Mouse (Mus musculus): ENCODE data around the gene Col6a3.

The Col6a3 gene

DNA sequence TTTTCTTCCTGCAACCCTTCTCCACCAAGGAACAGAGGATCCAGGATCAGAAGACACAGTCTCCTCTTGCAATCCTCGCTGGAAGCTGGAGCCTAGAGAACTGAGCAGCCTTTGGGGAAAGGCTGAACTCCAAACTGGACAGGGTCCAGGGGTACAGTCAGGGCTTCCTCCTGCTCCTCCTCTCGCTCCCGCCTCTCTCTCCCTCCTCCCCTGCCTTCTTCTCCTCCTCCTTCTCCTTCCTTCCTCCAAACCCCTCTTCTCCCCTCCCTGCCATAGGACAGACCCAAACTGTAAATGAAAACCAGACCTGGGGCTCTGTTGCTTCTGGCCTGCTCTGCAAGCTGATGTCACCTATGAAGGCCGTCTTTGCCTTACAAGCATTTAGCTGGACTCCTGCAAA lies at the start of gene Col6a3:
Gene Col6a3 (minus strand): TSS at position 136 of the 400 bp plus-strand sequence.
- no peak for TF ChIP-seq GATA4 (IDR thresholded peaks at IDR 0.05; ENCODE audit: insufficient replicate concordance, low read length)

DNA sequence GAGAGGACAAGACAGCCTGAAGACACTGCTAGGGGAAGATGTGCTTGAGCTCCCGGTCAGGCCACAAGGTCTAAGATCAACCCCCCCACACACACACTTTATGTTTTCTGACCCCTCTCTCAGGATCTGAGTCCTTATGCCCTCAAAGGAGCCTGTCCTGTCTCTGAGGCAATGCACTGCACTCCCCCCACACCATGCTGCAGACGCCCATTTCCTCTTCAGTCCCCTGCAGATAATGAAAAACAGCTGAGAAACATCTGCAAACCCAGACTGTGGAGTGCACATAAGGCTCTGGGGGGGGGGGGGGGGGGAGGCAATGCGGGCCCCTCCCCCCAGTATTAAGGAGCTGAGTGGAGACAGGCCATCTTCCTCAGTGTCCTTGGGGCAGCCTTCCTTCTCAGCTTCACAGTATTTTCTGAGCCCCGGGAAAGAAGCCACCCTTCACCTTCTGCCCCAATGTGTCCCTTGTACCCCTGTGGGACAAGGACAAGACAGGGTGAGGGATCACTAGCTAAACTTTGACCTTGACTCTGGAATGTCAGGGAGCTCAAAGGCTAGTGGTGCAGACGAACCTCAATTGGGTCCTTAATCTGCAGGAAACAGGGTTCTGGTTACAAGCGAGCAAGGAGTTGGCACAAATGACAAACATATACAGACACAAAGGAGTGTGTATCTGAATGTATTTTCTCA lies 42.1 kb upstream of the Col6a3 start:
- TF ChIP-seq GATA4 (IDR thresholded peaks at IDR 0.05; ENCODE audit: insufficient replicate concordance, low read length) = no peak

DNA sequence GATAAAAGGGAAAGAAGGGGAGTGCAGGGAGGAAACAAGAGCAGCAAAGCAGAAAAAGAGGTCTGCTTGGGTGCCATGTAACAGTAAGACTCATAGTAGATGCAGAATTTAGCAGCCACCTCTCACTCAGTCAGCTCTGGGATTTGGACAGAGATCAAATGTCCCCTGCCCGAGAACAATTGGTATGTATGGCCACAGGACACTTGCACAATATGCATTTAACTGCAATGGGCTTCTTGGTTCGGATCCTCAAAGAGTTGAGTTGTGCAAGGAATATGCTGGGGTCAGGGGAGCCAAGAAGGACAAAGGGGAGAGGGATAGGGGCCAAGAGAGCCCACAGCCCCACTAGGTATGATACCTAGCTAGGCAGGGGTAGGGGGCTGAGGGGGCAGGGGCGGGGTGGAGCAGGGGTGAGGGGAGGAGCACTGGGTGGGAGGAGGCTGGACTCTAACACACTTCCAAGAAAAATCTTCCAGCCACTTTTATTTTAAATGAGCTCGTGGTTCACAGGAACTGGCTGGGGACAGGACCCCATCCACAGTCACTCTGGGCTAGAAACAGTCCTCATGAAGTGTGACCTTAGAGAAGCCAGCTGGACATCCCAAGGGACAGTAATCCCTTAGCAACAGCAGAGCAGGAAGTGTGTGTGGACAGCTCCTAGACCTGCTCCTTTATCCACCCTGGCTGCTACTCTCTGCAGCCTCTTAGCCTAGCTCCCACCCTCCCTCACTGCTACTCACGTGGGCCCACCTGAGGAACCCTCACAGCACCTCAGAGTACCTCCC lies 32.9 kb upstream of the Col6a3 start:
- TF ChIP-seq GATA4 (IDR thresholded peaks at IDR 0.05; ENCODE audit: insufficient replicate concordance, low read length) = no peak

DNA sequence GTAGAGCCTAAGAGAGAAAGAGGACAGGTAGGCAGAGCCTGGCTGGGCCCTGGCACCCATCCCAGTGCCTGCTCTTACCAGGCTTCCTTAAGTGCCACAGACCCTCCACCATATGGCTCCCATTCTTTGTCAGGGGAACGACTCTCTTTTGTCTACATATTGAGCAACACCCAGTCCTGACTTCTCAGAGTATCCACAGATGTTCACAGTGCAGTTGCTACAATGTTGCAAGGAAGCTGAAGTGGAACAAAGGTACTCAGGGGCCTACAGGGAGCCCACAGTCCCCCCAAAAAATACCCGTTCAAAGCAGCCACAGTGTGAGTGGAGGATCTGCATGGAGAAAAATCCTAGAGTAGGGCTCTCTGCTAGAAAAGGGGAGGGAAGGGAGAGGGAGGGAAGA lies 32.2 kb upstream of the Col6a3 start:
- no peak for TF ChIP-seq GATA4 (IDR thresholded peaks at IDR 0.05; ENCODE audit: insufficient replicate concordance, low read length)

DNA sequence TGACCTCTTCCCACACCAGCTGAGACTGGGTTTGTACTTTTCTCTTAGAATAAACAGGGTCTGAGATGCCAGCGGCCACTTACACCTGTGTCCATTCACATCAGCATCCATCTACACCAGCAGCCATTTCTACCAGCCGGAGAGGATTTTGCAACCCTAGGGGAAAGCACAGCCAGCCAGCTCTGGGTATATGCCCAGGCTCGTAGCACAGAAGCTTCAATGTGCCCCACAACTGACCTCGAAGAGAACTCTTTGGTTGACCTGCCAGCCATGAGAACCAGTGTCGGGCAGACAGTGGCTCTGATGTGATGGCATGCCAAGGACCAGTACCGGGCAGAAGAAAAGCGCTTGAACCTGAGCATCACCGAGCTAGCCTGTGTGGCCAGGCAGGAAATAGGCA lies 31.6 kb upstream of the Col6a3 start:
- TF ChIP-seq GATA4 (IDR thresholded peaks at IDR 0.05; ENCODE audit: insufficient replicate concordance, low read length) = no peak

DNA sequence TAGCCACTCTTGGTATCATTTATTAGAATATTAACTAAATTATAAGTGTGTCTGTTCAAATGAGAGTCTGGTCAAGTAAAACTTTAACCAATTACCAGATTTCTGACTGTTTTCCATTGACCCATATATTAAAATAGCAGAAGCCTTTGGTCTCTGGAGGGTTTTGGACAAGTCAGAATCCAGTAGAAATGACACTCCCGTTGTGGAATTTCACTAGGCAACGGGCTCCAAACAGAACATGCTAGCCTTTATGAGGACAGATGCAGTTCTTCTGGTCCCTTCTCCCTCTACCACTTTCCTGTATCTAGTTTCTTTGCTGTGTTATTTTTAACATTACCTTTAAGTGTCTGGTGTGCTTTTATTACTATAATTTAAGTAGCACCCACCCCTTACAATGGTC lies 26.8 kb upstream of the Col6a3 start:
- TF ChIP-seq GATA4 (IDR thresholded peaks at IDR 0.05; ENCODE audit: insufficient replicate concordance, low read length) = no peak

DNA sequence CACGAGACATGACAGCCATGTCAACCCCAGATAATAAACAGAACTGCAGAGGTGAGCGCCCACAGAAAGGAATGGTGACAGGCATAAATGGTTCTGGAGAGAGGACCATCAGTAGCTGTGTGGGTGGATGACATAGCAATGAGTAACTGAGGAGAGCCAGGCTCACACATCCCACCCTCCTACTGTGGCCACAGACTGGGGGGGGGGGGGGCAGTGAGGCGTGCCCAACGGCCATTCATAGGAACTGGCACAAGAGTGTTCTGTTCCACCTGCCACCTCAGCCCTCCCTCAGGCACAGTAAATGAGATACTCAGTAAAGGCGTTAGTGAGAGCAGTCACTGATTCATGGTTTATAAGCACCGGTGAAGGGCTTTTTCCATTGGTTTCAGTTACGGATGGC lies 23.0 kb upstream of the Col6a3 start:
- no peak for TF ChIP-seq GATA4 (IDR thresholded peaks at IDR 0.05; ENCODE audit: insufficient replicate concordance, low read length)

DNA sequence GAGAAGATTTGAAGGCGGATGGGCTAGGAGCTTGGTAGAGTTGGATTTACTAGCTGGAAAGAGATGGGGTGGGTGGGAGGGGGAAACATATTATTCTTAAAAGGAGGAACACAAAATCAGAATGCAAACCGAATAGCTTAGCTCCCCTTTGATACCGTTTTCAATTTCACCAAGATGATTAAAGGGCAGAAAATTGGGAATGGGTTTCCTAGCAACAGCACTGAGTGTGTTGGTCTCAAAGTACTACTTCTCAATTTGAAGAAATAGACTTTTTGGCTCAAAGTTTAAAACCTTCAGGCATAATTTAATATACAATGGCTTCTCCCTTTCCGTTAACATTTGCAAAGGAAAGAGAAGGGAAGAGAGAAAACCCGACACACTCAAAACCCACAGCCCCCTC lies 12.1 kb upstream of the Col6a3 start:
- TF ChIP-seq GATA4 (IDR thresholded peaks at IDR 0.05; ENCODE audit: insufficient replicate concordance, low read length) = no peak

DNA sequence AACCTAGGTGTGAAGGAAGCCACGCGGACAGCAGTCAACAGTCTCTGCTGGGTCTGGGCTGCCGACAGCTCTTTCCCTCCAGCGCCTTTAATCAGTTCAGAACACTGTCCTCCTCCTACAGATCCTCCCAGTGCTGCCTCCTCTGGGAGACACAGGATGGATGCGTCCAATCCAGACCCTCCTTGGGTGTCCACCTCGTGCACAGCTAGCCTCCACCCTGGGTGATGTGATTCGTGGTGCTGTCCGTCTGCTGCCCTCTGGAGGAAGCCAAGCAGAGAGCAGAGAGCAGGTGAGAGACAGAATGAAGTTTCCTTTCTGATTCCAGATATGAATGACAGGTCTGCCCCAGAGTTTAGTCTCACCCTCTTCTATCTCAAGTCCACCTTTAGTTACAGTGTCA lies 6.1 kb upstream of the Col6a3 start:
- no peak for TF ChIP-seq GATA4 (IDR thresholded peaks at IDR 0.05; ENCODE audit: insufficient replicate concordance, low read length)

DNA sequence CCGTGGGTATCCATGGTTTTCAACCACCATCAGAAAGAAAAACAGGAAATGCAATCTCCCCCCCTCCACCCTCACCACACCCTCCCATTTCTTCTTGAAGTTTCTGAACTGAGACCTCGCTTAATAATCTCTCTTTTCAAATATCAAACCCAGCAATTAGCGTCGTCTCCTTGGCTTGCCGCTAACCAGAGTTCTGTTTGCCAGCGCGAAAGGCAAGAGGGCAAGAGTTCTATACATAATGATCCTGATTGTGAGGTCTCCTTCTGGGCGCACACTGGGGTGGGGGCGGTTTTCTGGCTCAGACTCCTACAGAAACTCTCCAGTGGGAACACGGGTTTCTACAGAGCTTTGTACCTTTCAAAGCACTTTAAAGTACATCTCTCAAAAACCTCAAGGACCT lies 1.4 kb upstream of the Col6a3 start:
- TF ChIP-seq GATA4 (IDR thresholded peaks at IDR 0.05; ENCODE audit: insufficient replicate concordance, low read length) = no peak

DNA sequence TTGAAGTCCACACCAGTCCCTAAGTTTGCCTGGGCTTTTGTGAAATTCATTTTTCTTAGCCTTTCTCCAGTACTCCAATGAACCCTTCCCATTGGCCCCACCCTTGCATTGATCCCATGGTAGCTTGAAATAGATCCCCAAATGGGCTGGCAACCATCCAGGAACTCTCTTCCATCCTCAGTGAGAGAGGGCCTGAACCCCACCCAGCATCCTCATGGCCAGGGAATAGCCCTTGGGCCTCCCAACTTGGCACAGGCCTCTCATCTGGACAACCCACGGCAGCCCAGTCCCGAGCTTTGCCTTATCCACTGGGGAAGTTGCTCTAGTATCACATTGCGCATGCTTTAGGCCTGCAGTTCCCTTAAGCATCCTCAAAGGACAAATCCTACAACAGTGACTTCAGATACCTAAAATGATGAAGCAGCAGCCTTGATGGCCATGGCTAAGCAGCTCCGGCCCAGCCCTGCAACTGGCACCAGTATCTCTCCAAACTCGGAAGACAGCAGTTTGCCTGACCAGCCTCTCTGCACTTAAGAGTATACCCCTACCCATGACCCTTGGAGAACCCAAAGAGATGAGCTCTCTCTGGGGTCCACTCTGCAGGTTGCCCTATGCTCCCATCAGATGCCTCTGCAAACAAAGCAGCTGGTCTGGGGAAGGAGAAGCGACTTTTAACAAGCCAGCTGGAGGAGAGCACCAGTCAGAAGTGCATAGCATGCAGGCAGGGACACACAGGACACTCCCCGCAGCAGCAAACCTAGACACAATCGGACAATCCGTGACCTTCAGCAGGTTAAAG lies 783 bp downstream of the Col6a3 start:
- TF ChIP-seq GATA4 (IDR thresholded peaks at IDR 0.05; ENCODE audit: insufficient replicate concordance, low read length) = no peak

DNA sequence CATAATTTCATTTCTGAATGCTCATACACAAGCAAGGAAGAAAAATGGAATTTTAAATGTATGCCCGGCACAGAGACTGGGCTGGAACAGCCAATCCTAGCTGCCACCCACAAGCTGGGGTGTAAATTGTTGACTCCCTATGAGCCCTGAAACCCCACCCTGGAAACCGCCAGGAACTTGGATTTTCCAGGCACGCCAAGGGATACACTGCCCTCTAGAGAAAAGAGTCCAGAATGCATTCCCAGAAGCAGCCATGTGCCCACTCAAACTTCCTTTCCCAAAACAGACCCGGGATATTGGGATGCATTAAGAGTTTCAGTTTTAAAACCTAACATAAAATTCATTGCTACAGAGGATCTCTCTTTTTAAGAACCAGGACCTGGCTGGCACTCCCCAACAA lies 3.5 kb downstream of the Col6a3 start:
- no peak for TF ChIP-seq GATA4 (IDR thresholded peaks at IDR 0.05; ENCODE audit: insufficient replicate concordance, low read length)

DNA sequence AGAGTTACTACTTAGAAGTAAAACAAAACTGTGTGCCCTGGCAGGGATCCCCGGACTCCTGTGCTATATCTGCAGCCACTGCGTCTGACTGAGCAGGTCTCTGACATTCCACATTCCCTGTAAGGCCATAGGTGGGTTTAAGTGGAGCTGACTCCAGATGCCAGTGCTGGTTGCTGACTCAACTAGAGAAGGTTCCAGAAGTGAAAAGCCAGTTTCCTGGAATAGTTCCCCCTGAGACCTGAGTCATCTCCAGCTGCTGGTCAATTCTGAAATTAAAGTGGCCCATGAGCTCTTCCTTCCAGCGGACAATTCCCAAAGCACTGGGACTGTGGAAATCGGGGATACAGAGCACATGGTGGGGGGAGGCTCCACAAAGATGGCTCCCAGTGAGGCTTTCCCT lies 5.1 kb downstream of the Col6a3 start:
- no peak for TF ChIP-seq GATA4 (IDR thresholded peaks at IDR 0.05; ENCODE audit: insufficient replicate concordance, low read length)

DNA sequence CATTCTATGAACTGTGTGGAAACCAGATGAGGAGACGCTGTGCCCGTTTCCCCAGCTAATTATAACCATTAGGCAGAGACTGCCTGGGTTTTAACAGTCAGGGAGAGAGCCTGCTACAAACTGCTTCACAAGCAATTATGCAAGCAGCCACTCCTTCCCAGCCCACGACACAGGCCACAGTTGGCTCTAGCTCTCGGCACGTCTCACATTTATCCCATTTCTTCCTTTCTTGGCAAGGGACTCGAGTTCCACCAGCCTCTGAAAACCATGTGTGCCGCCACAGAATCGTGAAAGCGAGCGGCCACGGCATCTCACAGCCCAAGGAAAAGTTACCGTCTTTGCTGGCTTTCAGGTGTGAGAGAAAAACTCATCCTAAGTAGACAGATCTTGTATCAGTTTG lies 5.5 kb downstream of the Col6a3 start:
- no peak for TF ChIP-seq GATA4 (IDR thresholded peaks at IDR 0.05; ENCODE audit: insufficient replicate concordance, low read length)

DNA sequence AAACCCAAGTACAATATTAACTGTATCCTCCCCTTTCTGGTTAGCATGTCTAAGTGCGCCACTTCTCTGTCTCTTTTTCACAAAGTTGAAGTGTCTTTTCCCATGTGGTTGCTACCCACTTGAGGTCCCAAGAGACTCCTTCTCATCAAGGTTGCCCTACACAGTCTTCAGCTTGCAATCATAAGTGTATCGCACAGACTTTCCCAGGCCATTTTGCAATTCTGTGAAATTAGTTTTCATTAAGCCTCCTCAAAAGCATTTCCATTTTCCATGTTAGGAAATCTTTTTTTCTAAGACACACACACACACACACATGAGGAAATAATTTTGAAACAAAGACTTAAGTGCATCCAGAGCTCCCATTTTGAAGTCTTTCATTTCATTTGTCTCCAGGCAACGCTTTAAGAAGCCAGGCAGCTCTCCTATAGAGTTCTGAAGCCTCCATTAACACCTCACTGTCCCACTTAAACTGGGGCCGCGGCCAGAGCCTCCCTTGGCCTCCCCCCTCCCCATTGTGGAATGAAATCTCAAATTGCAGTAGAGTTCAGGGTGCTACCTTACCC lies 7.5 kb downstream of the Col6a3 start:
- TF ChIP-seq GATA4 (IDR thresholded peaks at IDR 0.05; ENCODE audit: insufficient replicate concordance, low read length) = no peak

DNA sequence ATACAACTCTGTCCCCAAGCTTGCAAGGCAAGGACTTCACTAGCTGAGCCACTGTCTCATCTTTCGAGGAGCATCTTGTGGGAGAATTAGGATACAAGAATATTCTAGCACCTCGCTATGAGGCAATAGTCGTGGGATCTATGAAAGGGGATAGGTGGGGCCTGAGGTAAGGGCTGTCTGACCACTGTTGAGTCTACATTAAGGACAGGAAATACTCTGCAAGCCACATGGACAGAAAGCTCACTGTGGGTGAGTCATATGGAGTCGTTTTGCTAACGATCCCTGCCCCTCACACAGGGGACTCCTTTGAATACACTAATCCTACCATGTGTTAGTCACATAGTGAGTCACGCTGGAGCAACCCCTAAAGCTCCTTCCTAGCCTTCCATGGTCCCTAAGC lies 9.1 kb downstream of the Col6a3 start:
- no peak for TF ChIP-seq GATA4 (IDR thresholded peaks at IDR 0.05; ENCODE audit: insufficient replicate concordance, low read length)
